Mouse (Mus musculus): ENCODE measurements around the gene Ddc. TPM values are rescaled to one million over a fixed set of nuclear protein-coding genes. Genes with fewer than 3 reads are reported as not detected.

Gene Ddc
- polyA plus RNA-seq, 1 experiment from 2014 or later = 13.5 TPM

GRCm38 (mm10) chr11:11770691-11771090 lies 127.3 kb downstream of the Ddc start:
- Histone ChIP-seq H3K36me3 (no peaks in the 10 kb centered on the region), H3K9ac (no peak overlapping the region), H3K4me1 (no peaks in the 10 kb centered on the region), H3K27me3 (no peaks in the 10 kb centered on the region), H3K27ac (no peak overlapping the region), H3K4me2 (replicated peaks) (no peak overlapping the region), H3K9me3 (no peaks in the 10 kb centered on the region), H3K4me3 (no peak overlapping the region)
- no peak for ATAC-seq (ENCODE audit: insufficient number of reproducible peaks, insufficient read depth, low FRiP score, low TSS enrichment)
- 84% methylated on average over 3 of the region's 3 CpGs for WGBS

GRCm38 (mm10) chr11:11769281-11769680 lies 128.7 kb downstream of the Ddc start:
- ATAC-seq (ENCODE audit: insufficient number of reproducible peaks, insufficient read depth, low FRiP score, low TSS enrichment) = no peak
- H3K9ac ChIP-seq = no peak overlapping the region

GRCm38 (mm10) chr11:11768057-11768456 lies 129.9 kb downstream of the Ddc start:
- Histone ChIP-seq H3K4me1 (no peaks in the 10 kb centered on the region), H3K9me3 (no peaks in the 10 kb centered on the region), H3K27me3 (no peaks in the 10 kb centered on the region), H3K4me3 (no peak overlapping the region), H3K27ac (no peak overlapping the region), H3K4me2 (replicated peaks) (no peak overlapping the region), H3K36me3 (no peaks in the 10 kb centered on the region), H3K9ac (no peak overlapping the region)
- 88% methylated on average over 2 of the region's 2 CpGs for whole genome bisulfite sequencing
- ATAC-seq (ENCODE audit: insufficient number of reproducible peaks, insufficient read depth, low FRiP score, low TSS enrichment) = no peak

More at GRCm38 (mm10) chr11:11769281-11769680, 128.7 kb downstream of the Ddc start:
- WGBS = 94% methylated on average over 20 of the region's 20 CpGs
- no peaks in the 10 kb centered on the region for H3K9me3 ChIP-seq
- no peak overlapping the region for H3K4me2 ChIP-seq (replicated peaks)
- H3K4me3 ChIP-seq = no peak overlapping the region
- no peaks in the 10 kb centered on the region for H3K4me1 ChIP-seq
- no peak overlapping the region for H3K27ac ChIP-seq
- no peaks in the 10 kb centered on the region for H3K27me3 ChIP-seq
- no peaks in the 10 kb centered on the region for H3K36me3 ChIP-seq

GRCm38 (mm10) chr11:11766736-11767135 lies 131.2 kb downstream of the Ddc start:
- H3K4me2 ChIP-seq (replicated peaks) = no peak overlapping the region
- H3K36me3 ChIP-seq = no peaks in the 10 kb centered on the region
- no peak for ATAC-seq (ENCODE audit: insufficient number of reproducible peaks, insufficient read depth, low FRiP score, low TSS enrichment)
- no peaks in the 10 kb centered on the region for H3K4me1 ChIP-seq
- no peaks in the 10 kb centered on the region for H3K9me3 ChIP-seq
- H3K9ac ChIP-seq = no peak overlapping the region
- no peaks in the 10 kb centered on the region for H3K27me3 ChIP-seq
- H3K4me3 ChIP-seq = no peak overlapping the region
- H3K27ac ChIP-seq = no peak overlapping the region

- Histone ChIP-seq H3K4me1 (no peaks in the 10 kb centered on the region), H3K36me3 (no peaks in the 10 kb centered on the region), H3K4me2 (replicated peaks) (no peak overlapping the region), H3K27me3 (no peaks in the 10 kb centered on the region), H3K9me3 (no peaks in the 10 kb centered on the region), H3K9ac (no peak overlapping the region), H3K4me3 (no peak overlapping the region), H3K27ac (no peak overlapping the region)
- no peak for ATAC-seq (ENCODE audit: insufficient number of reproducible peaks, insufficient read depth, low FRiP score, low TSS enrichment)
- WGBS = 87% methylated on average over 1 of the region's 1 CpGs
These were observed 131.8 kb downstream of the Ddc start for GRCm38 (mm10) chr11:11766105-11766504.

- Histone ChIP-seq H3K4me1 (no peaks in the 10 kb centered on the region), H3K36me3 (no peaks in the 10 kb centered on the region), H3K4me3 (no peak overlapping the region), H3K9ac (no peak overlapping the region), H3K4me2 (replicated peaks) (no peak overlapping the region), H3K27me3 (no peaks in the 10 kb centered on the region), H3K27ac (no peak overlapping the region), H3K9me3 (no peaks in the 10 kb centered on the region)
- WGBS = 75% methylated on average over 1 of the region's 1 CpGs
- no peak for ATAC-seq (ENCODE audit: insufficient number of reproducible peaks, insufficient read depth, low FRiP score, low TSS enrichment)
These were observed 132.5 kb downstream of the Ddc start for GRCm38 (mm10) chr11:11765414-11765813.

Other genes starting within 250 kb of the Ddc start
- 0.84 and 1.3 TPM in 2 replicates for gene Ikzf1, start 213.1 kb downstream of the Ddc start, polyA plus RNA-seq (2016; fragmentation: Nextera tagmentation; extraction: Ambion mirVana)
- 66.9 and 71.1 TPM in 2 replicates for gene Fignl1, start 89.2 kb downstream of the Ddc start, polyA plus RNA-seq (2016; fragmentation: Nextera tagmentation; extraction: Ambion mirVana)
- gene Grb10, start 140.5 kb upstream of the Ddc start, polyA plus RNA-seq (2016; fragmentation: Nextera tagmentation; extraction: Ambion mirVana) = 584 and 638 TPM in 2 replicates

Data from embryonic facial prominence, embryonic 12.5 days (tissue).